Mouse (Mus musculus): ENCODE measurements around the gene Hdac4. TPM values are rescaled to one million over a fixed set of nuclear protein-coding genes. Genes with fewer than 3 reads are reported as not detected.

Gene Hdac4
- total RNA-seq, 2 experiments from 2014 or later, result 36.1 to 51.8 TPM

DNA sequence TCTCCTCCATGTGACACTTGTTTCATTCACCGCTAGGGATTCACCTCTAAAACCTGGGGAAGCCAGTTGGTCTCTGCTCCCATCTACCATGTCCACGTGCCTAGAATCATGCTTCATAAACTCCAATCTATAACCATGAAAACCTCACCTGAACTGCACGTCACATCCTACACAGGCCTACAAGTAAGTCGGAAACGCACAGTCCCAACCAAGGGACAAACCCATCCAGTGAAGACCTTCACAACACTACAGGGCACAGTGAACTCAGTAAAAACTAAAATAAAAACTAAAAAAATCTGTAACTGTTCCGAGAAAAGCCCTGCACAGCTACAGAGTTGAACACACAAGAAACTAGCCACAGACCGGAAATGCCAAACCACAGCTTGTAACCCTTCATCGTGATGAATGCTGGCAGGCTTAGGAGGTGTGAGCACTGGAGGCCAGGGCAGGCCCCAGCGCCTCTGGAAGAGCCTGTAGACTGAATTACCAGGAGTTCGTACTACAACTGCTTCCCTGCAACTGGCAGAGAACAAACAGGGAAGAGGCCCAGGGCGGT is 115.4 kb downstream of the Hdac4 start:
- DNase-seq (ENCODE audit: low spot score), result no peak
- intact Hi-C loops (cut with DNase I), result no loop called here

DNA sequence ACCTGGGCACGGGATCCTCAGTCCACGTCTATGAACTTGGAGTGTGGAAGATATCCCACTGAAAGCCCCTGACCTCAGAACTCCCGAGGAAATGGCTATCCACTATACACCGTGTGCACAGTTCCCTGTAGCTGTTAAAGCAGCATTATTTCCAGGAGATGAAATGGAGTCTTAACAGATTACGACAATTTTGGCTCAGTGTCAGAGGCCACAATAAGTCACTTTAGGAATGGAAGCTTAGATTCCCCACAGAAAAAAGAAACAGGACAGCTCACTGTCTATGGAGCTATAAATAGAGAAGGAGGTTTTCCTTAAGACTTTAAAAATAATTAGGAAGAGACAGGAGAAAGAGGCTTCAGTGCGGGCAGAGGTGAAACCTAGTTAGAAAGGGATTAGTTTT is 120.2 kb downstream of the Hdac4 start:
- intact Hi-C loops (cut with DNase I), result no loop called here
- no peak for DNase-seq (ENCODE audit: low spot score)

DNA sequence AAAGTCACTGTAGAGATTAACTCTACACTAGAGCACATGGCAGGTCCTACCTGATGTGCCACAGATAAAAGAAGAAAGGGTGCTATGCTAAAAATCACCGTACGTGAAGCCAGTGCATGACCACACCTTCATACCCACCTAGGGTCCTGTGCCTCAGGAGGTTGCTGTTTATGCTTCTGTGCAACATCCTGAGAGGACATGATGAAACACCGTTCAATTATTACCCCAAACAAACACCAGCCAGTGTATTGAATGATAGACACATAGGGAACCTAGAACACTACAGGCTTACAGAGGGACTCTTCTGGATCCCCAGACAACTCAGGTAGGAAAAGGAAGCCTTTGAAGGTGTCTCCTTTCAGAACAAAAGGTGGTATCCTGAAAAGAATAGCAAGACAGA is 120.8 kb downstream of the Hdac4 start:
- intact Hi-C loops (cut with DNase I), result no loop called here
- DNase-seq (ENCODE audit: low spot score), result no peak

DNA sequence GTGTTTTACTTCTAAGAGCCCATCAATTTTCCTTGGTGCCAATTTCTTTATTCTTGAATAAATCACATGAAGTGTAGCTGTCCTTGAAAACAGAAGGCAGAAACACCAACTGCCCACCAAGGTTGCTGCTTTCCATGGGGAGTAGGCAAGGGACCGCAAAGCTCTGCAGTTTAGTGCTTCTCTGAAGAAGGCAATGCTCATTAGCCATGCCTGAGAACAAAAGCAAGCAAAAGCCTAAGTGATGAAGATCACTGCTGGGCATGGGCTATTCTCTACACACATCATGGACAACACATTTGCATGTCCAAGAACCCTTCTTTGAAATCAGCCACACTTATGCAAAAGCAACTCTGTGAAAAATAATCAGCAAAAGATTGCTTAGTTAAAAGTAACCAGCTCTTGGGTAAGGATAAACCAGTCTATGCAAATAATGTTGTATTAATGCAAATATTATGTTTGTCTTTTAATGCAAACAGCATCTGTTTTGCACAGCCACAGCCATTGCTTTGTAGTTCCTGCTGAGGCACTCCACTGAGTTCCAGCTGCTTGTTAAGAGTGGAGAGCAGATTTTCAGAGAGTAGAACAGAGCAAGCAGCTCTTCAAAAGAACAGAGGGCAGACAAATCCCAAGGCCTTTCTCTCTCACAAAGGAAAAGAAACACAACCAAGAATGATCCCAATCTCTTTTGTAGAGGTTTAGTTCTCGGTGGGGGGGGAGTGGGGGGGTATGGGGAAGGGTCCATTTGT is 125.4 kb downstream of the Hdac4 start:
- intact Hi-C loops (cut with DNase I), result no loop called here
- DNase-seq (ENCODE audit: low spot score), result no peak

DNA sequence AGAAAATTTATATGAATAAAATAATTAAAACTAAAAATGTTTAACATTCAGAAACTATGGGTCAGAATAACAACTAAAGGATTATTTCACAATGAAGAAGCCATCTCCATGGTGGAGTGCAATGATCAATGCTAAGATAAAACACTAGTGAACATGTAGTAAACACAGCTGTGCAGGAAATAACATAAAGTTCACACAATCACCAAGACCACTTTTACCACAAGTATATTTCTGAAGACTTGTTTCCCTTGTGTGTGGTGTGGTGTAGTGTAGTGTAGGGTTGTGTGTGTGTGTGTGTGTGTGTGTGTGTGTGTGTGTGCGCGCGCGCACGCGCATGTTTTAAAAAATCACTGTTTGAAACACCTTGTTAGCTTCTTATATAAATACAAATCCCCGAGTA is 126.0 kb downstream of the Hdac4 start:
- intact Hi-C loops (cut with DNase I), result no loop called here
- no peak for DNase-seq (ENCODE audit: low spot score)

DNA sequence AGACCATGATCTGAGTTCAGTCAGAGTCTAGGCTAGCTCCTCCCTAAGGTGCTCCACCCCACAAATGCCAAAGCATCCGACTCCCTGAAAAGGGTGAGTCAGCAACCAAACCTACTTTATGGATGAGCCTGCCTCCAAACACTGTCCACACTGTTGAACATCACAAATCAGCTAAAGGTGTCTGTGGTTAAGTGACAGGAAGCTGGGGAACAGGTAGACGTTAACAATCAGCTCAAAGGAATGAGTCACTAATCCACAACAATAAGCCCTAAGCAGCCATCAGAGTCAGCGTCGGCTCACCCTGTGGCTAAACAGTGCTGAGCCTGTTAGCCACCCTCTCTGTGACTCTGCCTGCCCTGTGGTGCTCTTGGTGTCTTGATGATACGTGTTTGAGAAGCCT is 131.2 kb downstream of the Hdac4 start:
- intact Hi-C loops (cut with DNase I), result no loop called here
- no peak for DNase-seq (ENCODE audit: low spot score)

DNA sequence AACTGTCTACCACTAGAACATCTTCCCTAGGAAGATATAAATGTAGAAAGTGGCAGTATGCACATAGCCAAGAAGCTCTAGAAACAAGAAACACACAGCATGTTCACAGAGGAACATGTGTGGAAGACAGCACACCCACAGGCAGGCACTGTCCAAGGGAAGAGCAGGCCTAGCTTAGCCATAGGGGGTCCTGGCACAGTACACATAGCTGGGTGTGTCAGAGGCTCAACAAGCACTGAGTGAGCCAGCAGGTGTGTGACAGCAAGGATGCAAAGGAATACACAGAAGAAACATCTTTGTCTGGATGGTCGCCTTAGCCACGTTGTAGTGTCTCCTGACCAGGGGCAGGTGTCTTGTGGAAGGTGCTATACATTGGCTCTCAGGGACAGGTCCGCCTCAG is 132.2 kb downstream of the Hdac4 start:
- no peak for DNase-seq (ENCODE audit: low spot score)
- intact Hi-C loops (cut with DNase I), result no loop called here

DNA sequence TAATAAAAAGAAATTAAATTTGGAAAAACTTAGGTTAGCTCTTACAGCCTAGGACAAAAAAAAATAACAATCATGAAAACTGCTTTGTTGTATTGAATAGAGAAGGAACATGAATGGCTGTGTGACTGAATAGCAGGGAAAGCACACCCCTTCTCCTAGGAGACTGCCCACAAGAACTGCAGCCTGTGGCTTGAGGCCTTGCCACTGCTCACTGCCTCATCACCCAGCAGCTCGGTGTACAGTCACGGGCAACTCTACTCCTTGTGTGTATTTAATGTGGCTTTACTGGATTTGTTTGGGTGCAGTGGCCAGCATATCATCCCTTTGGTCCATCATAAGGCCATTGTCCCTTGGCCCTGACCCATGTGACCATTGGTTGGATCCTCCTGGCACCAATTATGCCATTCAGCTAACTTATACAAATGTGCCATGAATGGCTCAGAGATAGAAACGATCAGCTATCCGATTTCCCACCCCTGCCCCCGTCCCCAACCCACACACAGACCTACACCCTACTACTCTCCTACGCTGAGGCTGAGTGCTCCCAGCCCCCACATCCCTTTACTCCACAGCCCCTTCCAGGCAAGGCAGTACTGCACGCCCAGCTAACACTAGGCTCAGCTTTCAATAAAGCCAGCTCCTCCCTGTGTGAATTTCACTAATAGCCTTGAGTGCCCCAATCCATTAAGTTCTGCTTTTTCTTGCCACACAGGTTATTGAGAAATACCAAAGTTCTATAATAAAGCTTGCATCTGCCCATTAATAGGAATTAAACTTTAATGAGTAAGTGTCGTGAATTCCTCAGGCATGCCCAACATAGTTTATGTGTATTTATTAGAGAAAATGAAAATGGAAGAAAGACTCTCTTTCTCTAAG is 134.1 kb downstream of the Hdac4 start:
- no peak for DNase-seq (ENCODE audit: low spot score)
- intact Hi-C loops (cut with DNase I), result no loop called here

DNA sequence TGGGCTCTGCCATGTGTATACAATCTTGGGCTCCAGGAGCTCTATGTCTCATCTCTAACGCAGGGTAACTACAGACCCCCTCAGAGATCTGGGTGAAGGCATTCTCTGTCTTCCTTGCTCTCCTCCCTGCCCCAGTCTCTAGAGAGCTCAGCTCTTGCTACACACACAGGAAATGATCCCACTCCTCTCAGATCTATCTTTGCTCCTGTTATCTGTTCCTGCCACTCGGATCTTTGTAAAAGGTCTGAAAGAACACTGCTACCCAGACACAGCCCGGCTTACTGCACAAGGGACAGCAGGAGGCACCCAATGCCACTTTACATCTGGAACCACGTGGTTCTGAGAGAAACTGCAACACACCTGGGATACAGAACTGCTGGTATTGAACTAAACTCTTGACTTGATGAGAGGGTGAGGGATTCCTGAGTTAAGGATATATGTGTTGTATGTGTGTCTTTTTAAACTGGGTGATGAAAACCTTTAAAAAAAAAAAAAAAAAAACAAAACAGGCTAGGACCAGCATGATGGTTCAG is 134.9 kb downstream of the Hdac4 start:
- DNase-seq (ENCODE audit: low spot score), result no peak
- intact Hi-C loops (cut with DNase I), result no loop called here

DNA sequence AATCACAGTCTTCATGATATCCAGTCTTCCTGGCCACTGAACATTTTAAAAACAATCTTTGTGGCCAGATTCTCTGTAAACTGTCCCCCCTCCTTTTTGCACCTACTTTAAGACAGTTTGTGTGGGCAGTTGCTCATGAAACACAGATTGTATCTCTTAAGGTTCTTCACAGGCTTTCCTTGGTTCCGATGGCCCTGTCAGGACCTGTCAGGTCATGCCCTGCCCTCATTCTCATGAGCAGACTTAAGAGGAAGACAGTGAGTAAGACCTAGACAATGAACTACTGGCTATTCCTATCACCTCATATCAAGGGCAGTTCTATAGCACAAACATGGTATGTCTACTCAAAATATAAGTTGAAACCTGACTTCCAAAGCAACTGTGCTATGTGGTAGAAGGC is 135.9 kb downstream of the Hdac4 start:
- no peak for DNase-seq (ENCODE audit: low spot score)
- intact Hi-C loops (cut with DNase I), result no loop called here

DNA sequence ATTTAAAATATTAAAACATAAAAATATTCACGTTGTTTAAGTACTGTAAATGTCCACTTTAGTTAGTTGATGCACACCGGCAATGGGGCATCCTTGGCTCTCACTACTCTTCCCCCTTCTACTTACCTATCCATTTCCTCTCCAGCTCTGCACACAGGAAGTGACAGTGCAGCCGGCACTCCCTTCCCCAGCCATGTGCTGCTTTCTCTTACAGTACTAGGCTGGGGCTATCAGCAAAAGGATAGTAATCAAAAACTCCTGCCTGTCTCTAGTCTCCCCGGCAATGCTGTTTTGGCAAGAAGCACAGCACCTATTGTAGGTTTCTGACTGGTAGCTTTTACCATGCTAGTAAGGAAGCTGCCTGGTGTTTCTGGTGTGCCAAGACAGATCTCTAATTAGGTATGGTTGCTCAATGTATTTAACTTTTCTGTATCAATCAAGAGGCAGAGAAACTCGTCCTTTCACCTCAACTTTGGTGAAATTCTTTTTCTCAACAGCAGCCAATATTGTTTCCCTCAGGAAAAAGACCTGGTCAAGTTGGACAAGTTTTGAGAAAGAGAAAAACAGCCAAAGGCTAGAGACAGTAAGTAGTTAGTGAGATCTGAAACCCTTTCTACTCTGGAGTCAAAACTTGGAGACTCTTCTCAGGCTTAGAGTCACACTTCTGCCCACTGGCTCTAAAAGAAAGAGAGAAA is 136.6 kb downstream of the Hdac4 start:
- intact Hi-C loops (cut with DNase I), result no loop called here
- no peak for DNase-seq (ENCODE audit: low spot score)

DNA sequence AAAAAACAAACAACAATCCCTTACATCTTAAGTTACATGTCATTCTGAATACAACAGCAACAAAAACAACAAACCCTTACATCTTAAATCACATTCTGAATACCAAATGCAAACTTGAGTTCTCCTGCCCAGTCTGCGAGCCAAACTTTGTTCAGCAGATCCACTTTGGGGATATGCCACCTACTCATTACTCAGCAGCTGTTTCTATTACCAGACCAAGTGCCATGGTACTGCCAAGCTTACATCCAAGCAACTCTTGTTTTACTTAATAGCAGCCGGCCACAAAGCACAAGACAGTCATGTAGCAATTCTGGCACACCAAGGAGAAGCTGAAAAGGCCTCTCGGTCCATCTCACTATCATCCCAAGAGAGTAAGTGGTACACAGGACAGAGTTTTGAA is 138.4 kb downstream of the Hdac4 start:
- DNase-seq (ENCODE audit: low spot score), result no peak
- intact Hi-C loops (cut with DNase I), result no loop called here

DNA sequence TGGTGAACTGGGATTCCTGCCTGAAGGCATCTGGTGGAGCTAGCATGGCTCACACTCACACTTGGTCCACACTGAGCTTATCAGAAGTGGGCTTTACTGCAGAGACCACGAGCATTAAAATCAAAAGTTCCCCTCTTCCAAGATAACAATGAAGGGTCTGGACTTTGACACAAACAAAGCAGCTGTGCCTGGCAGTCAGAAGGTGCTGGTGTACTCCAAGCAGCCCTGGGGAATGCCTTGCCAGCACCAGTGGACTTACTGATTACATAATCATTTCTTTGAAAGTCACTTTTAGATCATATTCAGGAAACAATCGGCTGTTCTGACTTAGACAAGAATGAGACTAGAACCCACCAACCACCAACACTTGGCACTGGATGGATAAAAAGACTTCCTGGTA is 140.3 kb downstream of the Hdac4 start:
- intact Hi-C loops (cut with DNase I), result no loop called here
- DNase-seq (ENCODE audit: low spot score), result no peak

DNA sequence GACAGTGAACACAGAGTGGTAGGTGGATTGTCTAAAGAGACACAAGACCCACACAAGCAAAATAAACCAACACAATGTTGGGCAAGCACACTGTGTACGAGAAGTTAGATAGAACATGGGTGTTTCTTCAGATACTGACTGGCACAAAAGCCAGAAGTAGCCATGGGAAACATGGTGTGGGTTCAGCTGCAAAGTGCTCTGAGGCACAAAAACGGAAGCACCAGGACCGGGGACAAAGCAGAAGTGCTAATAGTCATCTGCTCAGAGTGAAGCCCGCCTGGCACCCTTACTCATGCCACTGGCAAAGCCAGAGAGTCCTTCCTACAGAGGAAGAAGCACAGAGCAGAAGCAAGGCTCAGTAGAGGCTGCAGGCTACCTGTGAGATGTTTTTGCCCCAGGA is 143.3 kb downstream of the Hdac4 start:
- DNase-seq (ENCODE audit: low spot score), result no peak
- intact Hi-C loops (cut with DNase I), result no loop called here

DNA sequence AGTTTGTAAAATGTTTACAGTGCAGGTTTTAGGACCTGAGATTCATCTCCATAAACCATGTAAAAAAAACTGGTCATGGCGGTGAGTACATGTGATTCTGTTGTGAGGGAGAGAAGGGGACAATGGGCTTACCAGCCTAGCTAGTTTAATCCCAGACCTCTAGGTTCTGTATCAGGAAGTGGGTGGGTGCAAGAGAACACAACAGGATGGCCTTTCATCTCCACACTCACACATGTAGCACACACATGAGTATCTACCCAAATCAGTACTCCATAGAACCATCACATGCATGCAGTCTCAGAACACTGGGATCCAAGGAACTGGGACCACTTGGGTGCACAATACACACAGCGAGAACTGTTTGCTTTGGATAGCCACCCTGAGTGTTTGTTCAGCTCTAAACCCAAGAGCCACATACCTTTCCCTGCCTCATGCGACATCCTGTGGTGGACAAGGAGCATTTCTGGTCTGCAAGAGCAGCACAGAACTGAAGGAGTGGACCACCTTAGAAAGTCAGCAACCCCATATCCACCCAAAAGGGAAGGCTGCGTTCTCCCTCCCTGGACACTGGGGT is 143.9 kb downstream of the Hdac4 start:
- intact Hi-C loops (cut with DNase I), result no loop called here
- DNase-seq (ENCODE audit: low spot score), result no peak

DNA sequence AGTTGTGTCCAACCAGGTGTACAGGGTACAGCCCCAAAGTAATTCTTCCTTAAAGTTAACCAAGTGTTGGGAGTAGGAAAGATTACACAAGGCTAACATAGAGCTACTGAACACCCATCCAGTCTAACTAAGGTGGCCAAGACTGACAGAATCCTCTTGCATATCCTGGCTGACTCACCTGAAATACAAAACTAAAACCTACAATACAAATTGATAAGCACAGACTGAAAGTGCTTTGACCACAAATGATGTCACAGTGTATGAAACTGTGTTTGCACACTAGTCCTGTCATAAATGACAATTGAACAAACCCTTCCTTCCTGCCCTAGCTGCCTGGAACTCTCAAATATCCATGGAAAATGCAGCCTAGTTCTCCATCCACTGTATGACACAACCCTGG is 144.5 kb downstream of the Hdac4 start:
- intact Hi-C loops (cut with DNase I), result no loop called here
- no peak for DNase-seq (ENCODE audit: low spot score)

DNA sequence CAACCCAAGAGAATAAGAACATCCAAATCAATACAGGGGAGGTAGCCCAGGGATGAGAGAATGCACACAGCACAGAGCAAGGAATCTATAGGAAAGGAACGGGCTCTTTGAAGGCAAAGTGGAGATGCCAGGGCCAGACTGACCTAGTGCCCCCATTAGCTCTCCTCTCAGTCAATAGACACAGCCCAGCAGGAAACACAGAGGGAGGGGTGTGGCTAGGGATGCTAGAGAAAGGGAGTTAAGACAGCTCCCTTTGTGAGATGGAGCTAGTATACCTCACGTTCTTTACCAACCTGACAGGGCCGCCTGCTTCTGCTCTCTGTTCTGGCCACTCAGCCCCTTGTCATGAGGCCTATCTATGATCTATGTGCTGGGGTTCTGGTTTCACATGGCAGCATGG is 144.9 kb downstream of the Hdac4 start:
- intact Hi-C loops (cut with DNase I), result no loop called here
- DNase-seq (ENCODE audit: low spot score), result no peak

DNA sequence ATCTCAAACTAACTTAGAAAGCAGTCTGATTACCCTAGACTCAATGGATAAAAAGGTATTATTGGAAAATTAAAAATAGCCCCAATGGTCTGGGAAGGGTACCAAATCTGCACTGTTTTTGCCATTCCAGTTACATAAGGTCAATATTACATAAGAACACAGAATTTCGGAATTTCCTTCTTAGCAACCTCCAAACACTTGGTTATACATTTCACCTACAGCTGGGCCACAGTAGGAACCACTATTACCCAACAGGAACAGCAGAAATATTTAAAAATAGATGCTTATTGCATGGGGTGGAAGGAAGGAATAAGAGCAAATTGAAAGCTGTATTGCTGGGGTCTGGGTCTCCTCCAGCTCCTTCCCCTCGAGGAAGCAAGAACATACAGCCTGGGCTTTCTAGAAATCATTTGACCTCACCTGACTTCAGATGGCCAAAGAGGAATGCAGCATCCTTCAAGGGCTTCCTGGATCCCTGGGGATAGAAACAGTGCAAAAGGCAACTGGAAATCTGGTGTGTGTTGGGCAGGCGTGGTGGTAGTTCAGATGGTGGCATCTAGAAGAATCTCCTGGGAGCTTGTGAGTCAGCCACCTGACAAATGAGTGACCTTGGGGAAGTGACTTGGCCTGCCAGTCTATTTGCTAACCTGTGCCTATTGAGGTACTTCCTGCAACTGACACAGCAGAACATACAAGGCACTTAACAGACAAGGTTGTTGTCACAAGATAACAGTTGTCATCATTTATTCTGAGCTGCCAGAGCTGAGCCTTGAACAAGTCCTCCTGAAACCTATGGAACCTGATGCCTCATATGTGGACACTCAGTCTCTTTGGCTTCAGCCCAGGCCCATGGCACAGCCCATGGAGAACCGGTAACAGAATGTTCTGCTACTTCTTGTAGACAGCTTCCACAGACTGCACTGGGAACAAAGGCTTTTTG is 146.8 kb downstream of the Hdac4 start:
- intact Hi-C loops (cut with DNase I), result no loop called here
- no peak for DNase-seq (ENCODE audit: low spot score)

DNA sequence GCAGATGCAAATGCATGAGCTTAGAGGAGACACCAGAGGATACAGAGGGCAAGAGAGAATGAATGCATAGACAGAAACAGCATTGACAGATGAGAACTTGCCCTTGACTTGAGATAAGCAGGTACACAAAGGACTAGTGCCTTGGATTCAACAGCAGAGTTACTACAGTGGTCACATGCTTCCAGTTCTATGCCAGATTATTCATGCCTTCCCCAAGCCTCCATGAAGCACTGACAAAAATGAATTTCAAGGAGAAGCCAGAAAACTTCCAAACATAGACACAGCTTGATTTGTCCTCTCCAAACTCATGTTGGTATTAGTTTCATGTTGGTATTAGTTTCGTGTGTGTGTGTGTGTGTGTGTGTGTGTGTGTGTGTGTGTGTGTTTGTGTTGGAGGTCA is 149.8 kb downstream of the Hdac4 start:
- DNase-seq (ENCODE audit: low spot score), result no peak

More for the DNA sequence above, 149.8 kb downstream of the Hdac4 start:
- intact Hi-C loops (cut with DNase I), result no loop called here

Measured in heart, postnatal 25 days (tissue).